Mouse (Mus musculus): ENCODE results near the gene Rsad2.

- peak; percentile 90 for TF ChIP-seq CTCF (IDR thresholded peaks at IDR 0.05; ENCODE audit: low read depth)
- no peak for TF ChIP-seq EP300 (IDR thresholded peaks at IDR 0.05; ENCODE audit: low read depth)
Measured at GRCm38 (mm10) chr12:26415104-26415771, 41.0 kb downstream of the Rsad2 start, which contains the start of gene Rnf144a.

Measured in liver, postnatal 0 days (tissue).